Mouse (Mus musculus): ENCODE measurements around the gene Zfp386.

- TF ChIP-seq CTCF (IDR thresholded peaks at IDR 0.05; ENCODE audit: borderline replicate concordance, control insufficient read depth, extremely low read depth, insufficient read depth, low read length, poor library complexity) (no peak), POLR2A (IDR thresholded peaks at IDR 0.05; ENCODE audit: control insufficient read depth, extremely low read depth, insufficient read depth, low read length, poor library complexity) (no peak)
Measured at GRCm38 (mm10) chr12:116077855-116078366, 30.4 kb downstream of the Zfp386 start.

Measured in thymus, adult 2 months (tissue).